Mouse (Mus musculus) midbrain, embryonic 10.5 days (tissue): ENCODE measurements around the gene Sbf2. TPM values are rescaled to one million over a fixed set of nuclear protein-coding genes. Genes with fewer than 3 reads are reported as not detected.

Experiments
- DNase-seq: peaks from one replicate; pipeline ENCODE4 v3.0.0-alpha.2; 2017; ENCODE audit warnings: low spot score
- H3K27ac ChIP-seq: fragments of 300-500 bp; sonication (generic); replicated peaks from 2 replicates; pipeline ENCODE4 v1.5.1; 2016; ENCODE audit warnings: mild to moderate bottlenecking
- H3K27me3 ChIP-seq: fragments of 300-500 bp; sonication (generic); 2 replicates; pipeline ENCODE4 v1.6.1; 2016; ENCODE audit warnings: low read depth, mild to moderate bottlenecking; ENCODE audit not compliant: poor library complexity, severe bottlenecking
- H3K36me3 ChIP-seq: fragments of 300-500 bp; sonication (generic); 2 replicates; pipeline ENCODE4 v1.6.1; 2016; ENCODE audit warnings: mild to moderate bottlenecking, moderate library complexity
- H3K4me1 ChIP-seq: fragments of 300-500 bp; sonication (generic); 2 replicates; pipeline ENCODE4 v1.6.1; 2016
- H3K4me3 ChIP-seq: fragments of 300-500 bp; sonication (generic); 2 replicates; pipeline ENCODE4 v1.5.1; 2016; ENCODE audit warnings: mild to moderate bottlenecking, moderate library complexity
- H3K9me3 ChIP-seq: fragments of 300-500 bp; sonication (generic); replicated peaks from 2 replicates; pipeline ENCODE4 v1.6.1; 2016; ENCODE audit warnings: mild to moderate bottlenecking
- WGBS: fragments of 180-500 bp; shearing (Covaris S2); methylation state at CpG from one replicate; pipeline ENCODE4 v1.1.7; 2016; 5-methylcytosine and 5-hydroxymethylcytosine counted together
- polyA plus RNA-seq: library from polyadenylated mRNA; unstranded; fragments of >200 nt; fragmentation: Nextera tagmentation; extraction: Ambion mirVana; gene quantifications from 2 replicates; pipeline ENCODE4 v1.2.1, GENCODE M21; 2016

Sbf2 gene
- polyA plus RNA-seq, 1 experiment from 2014 or later = 29.8 TPM

GRCm38 (mm10) chr7:110268511-110268910 lies 346.2 kb downstream of the Sbf2 start:
- WGBS = 89% methylated on average over 4 of the region's 4 CpGs
- H3K4me1 ChIP-seq = no peaks in the 10 kb centered on the region

GRCm38 (mm10) chr7:110267994-110268393 lies 346.7 kb downstream of the Sbf2 start:
- Histone ChIP-seq H3K9me3 (no peaks in the 10 kb centered on the region), H3K36me3 (peaks cover 20% of the 10 kb centered on the region), H3K4me1 (no peaks in the 10 kb centered on the region), H3K4me3 (no peak overlapping the region), H3K27me3 (no peaks in the 10 kb centered on the region), H3K27ac (no peak overlapping the region)
- 94% methylated on average over 9 of the region's 9 CpGs for WGBS
- DNase-seq = no peak

More at GRCm38 (mm10) chr7:110268511-110268910, 346.2 kb downstream of the Sbf2 start:
- DNase-seq = no peak
- Histone ChIP-seq H3K36me3 (peaks cover 25% of the 10 kb centered on the region), H3K27ac (no peak overlapping the region), H3K27me3 (no peaks in the 10 kb centered on the region), H3K9me3 (no peaks in the 10 kb centered on the region), H3K4me3 (no peak overlapping the region)

GRCm38 (mm10) chr7:110267014-110267413 lies 347.7 kb downstream of the Sbf2 start:
- no peaks in the 10 kb centered on the region for H3K4me1 ChIP-seq
- no peak overlapping the region for H3K27ac ChIP-seq
- no peak for DNase-seq
- H3K4me3 ChIP-seq = no peak overlapping the region
- peaks cover 18% of the 10 kb centered on the region for H3K36me3 ChIP-seq
- no peaks in the 10 kb centered on the region for H3K9me3 ChIP-seq
- no peaks in the 10 kb centered on the region for H3K27me3 ChIP-seq

GRCm38 (mm10) chr7:110265796-110266195 lies 348.9 kb downstream of the Sbf2 start:
- no peak overlapping the region for H3K4me3 ChIP-seq
- H3K4me1 ChIP-seq = no peaks in the 10 kb centered on the region
- peak; percentile 76 for DNase-seq
- WGBS = 37% methylated on average over 7 of the region's 7 CpGs
- peaks cover 15% of the 10 kb centered on the region for H3K36me3 ChIP-seq
- H3K9me3 ChIP-seq = no peaks in the 10 kb centered on the region
- H3K27ac ChIP-seq = no peak overlapping the region
- no peaks in the 10 kb centered on the region for H3K27me3 ChIP-seq

GRCm38 (mm10) chr7:110263474-110263873 lies 351.2 kb downstream of the Sbf2 start:
- H3K36me3 ChIP-seq = 0 out of 2 replicates have a peak, but pooled peaks cover 2% of the 10 kb centered on the region
- H3K27ac ChIP-seq = no peak overlapping the region
- no peaks in the 10 kb centered on the region for H3K4me1 ChIP-seq
- H3K9me3 ChIP-seq = no peaks in the 10 kb centered on the region
- H3K27me3 ChIP-seq = no peaks in the 10 kb centered on the region
- H3K4me3 ChIP-seq = no peak overlapping the region
- 93% methylated on average over 1 of the region's 1 CpGs for WGBS
- DNase-seq = no peak

GRCm38 (mm10) chr7:110262661-110263060 lies 352.1 kb downstream of the Sbf2 start:
- 85% methylated on average over 1 of the region's 1 CpGs for WGBS
- no peaks in the 10 kb centered on the region for H3K27me3 ChIP-seq
- no peak overlapping the region for H3K27ac ChIP-seq
- H3K4me3 ChIP-seq = no peak overlapping the region
- DNase-seq = no peak
- H3K36me3 ChIP-seq = no peaks in the 10 kb centered on the region
- no peaks in the 10 kb centered on the region for H3K9me3 ChIP-seq
- no peaks in the 10 kb centered on the region for H3K4me1 ChIP-seq

GRCm38 (mm10) chr7:110261807-110262206 lies 352.9 kb downstream of the Sbf2 start:
- WGBS = 89% methylated on average over 4 of the region's 4 CpGs
- H3K4me1 ChIP-seq = no peaks in the 10 kb centered on the region
- no peak overlapping the region for H3K4me3 ChIP-seq
- no peak for DNase-seq
- H3K27me3 ChIP-seq = no peaks in the 10 kb centered on the region
- no peaks in the 10 kb centered on the region for H3K36me3 ChIP-seq
- H3K9me3 ChIP-seq = no peaks in the 10 kb centered on the region
- H3K27ac ChIP-seq = no peak overlapping the region

- H3K27ac ChIP-seq = no peak overlapping the region
- WGBS = 89% methylated on average over 4 of the region's 4 CpGs
- no peak overlapping the region for H3K4me3 ChIP-seq
- no peak for DNase-seq
- H3K27me3 ChIP-seq = no peaks in the 10 kb centered on the region
- no peaks in the 10 kb centered on the region for H3K4me1 ChIP-seq
- no peaks in the 10 kb centered on the region for H3K36me3 ChIP-seq
- no peaks in the 10 kb centered on the region for H3K9me3 ChIP-seq
Observed at GRCm38 (mm10) chr7:110259966-110260711, 354.6 kb downstream of the Sbf2 start.

- Histone ChIP-seq H3K36me3 (peaks cover 2% of the 10 kb centered on the region), H3K4me1 (no peaks in the 10 kb centered on the region)
- 83% methylated on average over 11 of the region's 11 CpGs for WGBS
Observed at GRCm38 (mm10) chr7:110258196-110258950, 356.3 kb downstream of the Sbf2 start.

More at GRCm38 (mm10) chr7:110258196-110258950, 356.3 kb downstream of the Sbf2 start:
- Histone ChIP-seq H3K9me3 (no peaks in the 10 kb centered on the region), H3K27ac (no peak overlapping the region), H3K4me3 (no peak overlapping the region), H3K27me3 (no peaks in the 10 kb centered on the region)
- DNase-seq = no peak

Other genes with a start within 250 kb of the Sbf2 start
- 5.8 and 7.1 TPM in 2 replicates for gene Adm, start 12.7 kb upstream of the Sbf2 start, polyA plus RNA-seq
- 0.81 and 0.95 TPM in 2 replicates for gene Ampd3, start 153.3 kb upstream of the Sbf2 start, polyA plus RNA-seq
- 22.2 and 23.2 TPM in 2 replicates for gene Rnf141, start 229.5 kb upstream of the Sbf2 start, polyA plus RNA-seq
- gene Lyve1, start 248.3 kb upstream of the Sbf2 start, polyA plus RNA-seq = 0.73 and 2.2 TPM in 2 replicates